Mouse (Mus musculus) adrenal gland, postnatal 14 days (tissue): ENCODE results near the gene Samd5. TPM values are rescaled to one million over a fixed set of nuclear protein-coding genes. Genes with fewer than 3 reads are reported as not detected.

Experiments used
- DNase-seq: peaks from one replicate; pipeline ENCODE4 v3.0.0; 2021; ENCODE audit warnings: mixed read lengths
- total RNA-seq: library from RNA; stranded (reverse); gene quantifications from 2 replicates; pipeline ENCODE4 v1.2.3, GENCODE M21; 2021

Gene Samd5
- total RNA-seq, 1 experiment from 2014 or later, result 4.3 TPM

- no peak for DNase-seq
These were observed 100.9 kb downstream of the Samd5 start for GRCm38 (mm10) chr10:9574135-9574534.

Other genes with a start within 250 kb of the Samd5 start
- gene Stxbp5, start 225.9 kb upstream of the Samd5 start, total RNA-seq, result 22.9 and 27.6 TPM in 2 replicates